Mouse (Mus musculus): Measurements from ENCODE around the gene Rab3a.

DNA sequence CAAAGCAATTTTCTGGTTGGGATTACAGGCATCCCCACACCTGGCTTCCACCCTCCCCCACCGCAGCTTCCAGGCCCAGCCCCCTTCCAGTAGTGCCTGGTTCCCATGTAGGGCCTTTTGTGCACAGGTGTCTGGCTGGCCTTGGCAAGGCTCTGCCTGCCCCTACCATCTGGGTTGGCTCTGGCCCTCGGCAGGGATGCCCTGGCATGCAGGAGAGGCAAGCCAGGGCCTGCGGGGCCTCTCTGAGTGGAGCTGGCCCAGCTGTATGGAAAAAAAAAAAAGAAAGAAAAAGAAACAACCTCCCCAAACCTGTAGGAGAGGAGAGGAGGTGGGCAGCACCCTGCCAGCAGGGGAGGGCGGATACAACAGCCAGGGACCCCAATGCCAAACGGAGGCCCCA is 18.9 kb downstream of the Rab3a start:
- no peak for TF ChIP-seq MAFK (IDR thresholded peaks at IDR 0.05; ENCODE audit: insufficient read depth, low read depth, low read length)
- no peak for TF ChIP-seq HCFC1 (IDR thresholded peaks at IDR 0.05; ENCODE audit: borderline replicate concordance, insufficient read depth, low read length)
- TF ChIP-seq CHD2 (IDR thresholded peaks at IDR 0.05; ENCODE audit: low read depth, low read length), result no peak
- TF ChIP-seq ZC3H11A (IDR thresholded peaks at IDR 0.05; ENCODE audit: borderline replicate concordance, low read depth, low read length), result no peak
- no peak for TF ChIP-seq ZNF384 (IDR thresholded peaks at IDR 0.05; ENCODE audit: low read depth, low read length)
